Mouse (Mus musculus): ENCODE measurements at regions not wholly inside any gene's neighbourhood (a gene's known extent, or its start where the extent isn't known, plus 50 kb on each side); places are given as distances from the start of the nearest gene placed in this dataset.

GRCm38 (mm10) chr3:143147471-143147870 lies 265.7 kb upstream of the Pkn2 start:
- TF ChIP-seq CTCF (conservative IDR thresholded peaks at IDR 0.05; ENCODE audit: low read length) (no peak), NANOG (IDR thresholded peaks at IDR 0.05; ENCODE audit: borderline replicate concordance, low read length) (no peak)
